Mouse (Mus musculus): ENCODE results near the gene D130043K22Rik. TPM values are rescaled to one million over a fixed set of nuclear protein-coding genes. Genes with fewer than 3 reads are reported as not detected.

D130043K22Rik gene
- total RNA-seq, 2 experiments from 2014 or later: 19.1 to 22.2 TPM

- intact Hi-C loops (cut with DNase I): no loop called here
These were observed 97.8 kb downstream of the D130043K22Rik start, which contains the start of gene Gpld1 for GRCm38 (mm10) chr13:24942512-24943282. Gpld1 (plus strand) TSS chr13:24943152.

GRCm38 (mm10) chr13:24943303-24943702 is 98.4 kb downstream of the D130043K22Rik start:
- DNase-seq: no peak
- intact Hi-C loops (cut with DNase I): no loop called here

More at GRCm38 (mm10) chr13:24942512-24943282, 97.8 kb downstream of the D130043K22Rik start, which contains the start of gene Gpld1:
- no peak for DNase-seq

GRCm38 (mm10) chr13:24945567-24945966 is 100.6 kb downstream of the D130043K22Rik start:
- intact Hi-C loops (cut with DNase I): no loop called here
- DNase-seq: peak; percentile 50

GRCm38 (mm10) chr13:24947158-24947557 is 102.2 kb downstream of the D130043K22Rik start:
- DNase-seq: no peak
- intact Hi-C loops (cut with DNase I): no loop called here

GRCm38 (mm10) chr13:24948870-24949269 is 103.9 kb downstream of the D130043K22Rik start:
- intact Hi-C loops (cut with DNase I): no loop called here

More at GRCm38 (mm10) chr13:24948870-24949269, 103.9 kb downstream of the D130043K22Rik start:
- no peak for DNase-seq

Other genes starting within 250 kb of the D130043K22Rik start
- not detected for gene Armh2, start 103.9 kb upstream of the D130043K22Rik start, total RNA-seq (2021)
- 1 to 10 TPM; 4.0 to 5.5 TPM for gene Gmnn, start 83.2 kb upstream of the D130043K22Rik start, total RNA-seq (2021)
- 100 to 1,000 TPM; 219 to 228 TPM for gene BC005537, start 43.5 kb upstream of the D130043K22Rik start, total RNA-seq (2021)
- 10 to 100 TPM; 37.2 to 38.3 TPM for gene Acot13, start 13.6 kb upstream of the D130043K22Rik start, total RNA-seq (2021)
- gene Tdp2, start 13.5 kb upstream of the D130043K22Rik start, total RNA-seq (2021): 10 to 100 TPM; 22.4 to 22.6 TPM
- gene Aldh5a1, start 92.5 kb downstream of the D130043K22Rik start, total RNA-seq (2021): 10 to 100 TPM; 40.3 to 44.6 TPM
- 1 to 10 TPM; 2.9 to 3.0 TPM for gene Gpld1, start 98.0 kb downstream of the D130043K22Rik start, total RNA-seq (2021)
- gene Mrs2, start 175.2 kb downstream of the D130043K22Rik start, total RNA-seq (2021): 10 to 100 TPM; 40.0 to 42.2 TPM
- 1 to 10 TPM; 3.8 TPM for gene Dcdc2a, start 210.9 kb downstream of the D130043K22Rik start, total RNA-seq (2021)

All from left cerebral cortex, postnatal 4 days (tissue).